Mouse (Mus musculus) embryonic facial prominence, embryonic 13.5 days (tissue): ENCODE data around the gene Adcy2. TPM values are rescaled to one million over a fixed set of nuclear protein-coding genes. Genes with fewer than 3 reads are reported as not detected.

Experiments
- ATAC-seq: fragments of 200-750 bp; cut with Nextera tagmentation; 2 replicates; pipeline ENCODE4 v1.8.0; 2017; ENCODE audit warnings: low read depth; ENCODE audit not compliant: insufficient number of reproducible peaks, insufficient read depth, low FRiP score, low TSS enrichment
- H3K27ac ChIP-seq: fragments of 300-500 bp; sonication (generic); 2 replicates; pipeline ENCODE4 v1.5.1; 2015; ENCODE audit warnings: moderate library complexity, mild to moderate bottlenecking, inconsistent platforms
- H3K27me3 ChIP-seq: fragments of 300-500 bp; sonication (generic); 2 replicates; pipeline ENCODE4 v1.6.1; 2015; ENCODE audit warnings: mild to moderate bottlenecking, inconsistent platforms
- H3K36me3 ChIP-seq: fragments of 300-500 bp; sonication (generic); 2 replicates; pipeline ENCODE4 v1.6.1; 2015; ENCODE audit warnings: mild to moderate bottlenecking, inconsistent platforms
- H3K4me1 ChIP-seq: fragments of 300-500 bp; sonication (generic); 2 replicates; pipeline ENCODE4 v1.6.1; 2015; ENCODE audit warnings: inconsistent platforms
- H3K4me2 ChIP-seq: fragments of 300-500 bp; sonication (generic); 2 replicates; pipeline ENCODE4 v1.6.1; 2015; ENCODE audit warnings: moderate library complexity, mild to moderate bottlenecking, inconsistent platforms
- H3K4me3 ChIP-seq: fragments of 300-500 bp; sonication (generic); 2 replicates; pipeline ENCODE4 v1.5.1; 2015; ENCODE audit warnings: mild to moderate bottlenecking, inconsistent platforms
- H3K9ac ChIP-seq: fragments of 300-500 bp; sonication (generic); 2 replicates; pipeline ENCODE4 v1.6.1; 2015; ENCODE audit warnings: mild to moderate bottlenecking, inconsistent platforms
- H3K9me3 ChIP-seq: fragments of 300-500 bp; sonication (generic); 2 replicates; pipeline ENCODE4 v1.6.1; 2016; ENCODE audit warnings: inconsistent platforms
- WGBS: fragments of 180-500 bp; shearing (Covaris S2); methylation state at CpG from one replicate; pipeline ENCODE4 v1.1.7; 2015; ENCODE audit warnings: mixed read lengths; 5-methylcytosine and 5-hydroxymethylcytosine counted together
- polyA plus RNA-seq: library from polyadenylated mRNA; unstranded; fragments of >200 nt; fragmentation: Nextera tagmentation; extraction: Ambion mirVana; gene quantifications from 2 replicates; pipeline ENCODE4 v1.2.1, GENCODE M21; 2015

Adcy2 gene
- polyA plus RNA-seq = 3.9 and 5.3 TPM in 2 replicates

DNA sequence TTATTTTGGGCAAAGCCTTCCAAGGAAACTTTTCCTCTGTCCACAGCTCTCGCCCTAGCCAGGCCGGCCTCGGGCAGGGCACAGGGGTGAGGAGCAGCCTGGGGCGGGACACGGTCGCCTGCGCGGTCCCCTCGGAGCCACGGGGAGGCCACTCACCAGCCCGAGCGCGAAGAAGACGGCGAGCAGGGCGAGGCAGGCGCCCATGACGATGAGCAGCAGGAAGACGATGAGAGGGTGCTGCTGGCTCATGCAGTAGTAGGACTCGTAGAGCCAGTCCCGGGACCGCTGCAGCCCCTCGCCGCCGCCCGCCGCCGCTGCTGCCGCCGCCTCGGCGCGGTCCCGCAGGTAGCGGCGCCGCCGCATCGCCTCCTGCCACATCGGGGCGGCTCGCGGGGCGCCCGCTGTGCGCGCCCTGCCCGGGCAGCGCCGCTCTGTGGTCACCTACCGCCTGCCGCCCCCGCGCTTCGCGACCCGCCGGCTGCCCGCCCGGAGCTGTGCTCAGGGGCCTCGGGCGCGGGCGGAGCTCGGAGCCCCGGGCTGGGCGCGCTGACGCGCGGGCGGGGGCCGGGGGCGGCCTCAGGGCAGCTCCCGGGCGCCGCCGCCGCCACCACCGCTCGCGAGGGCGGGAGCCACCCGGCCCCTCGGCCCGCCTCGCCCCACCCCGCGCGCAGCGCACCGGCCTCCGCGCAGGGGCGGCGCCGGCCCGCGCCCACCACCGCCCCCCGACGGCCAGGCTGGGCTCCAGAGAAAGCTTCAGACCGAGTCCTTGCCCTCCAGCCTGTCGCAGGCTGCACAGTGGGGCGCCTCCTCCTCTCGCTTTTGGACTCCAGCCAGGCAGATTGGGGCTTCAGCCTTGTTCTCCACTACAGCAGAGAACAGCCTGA lies at the start of gene Adcy2:
Gene Adcy2 (minus strand): TSS at position 624 of the 884 bp plus-strand sequence.
- H3K4me3 ChIP-seq = peak within 1 kb of the TSS; percentile 66
- ATAC-seq = peak; percentile 86
- H3K9me3 ChIP-seq = no peaks in the 10 kb centered on the region
- H3K27ac ChIP-seq = peak within 1 kb of the TSS; percentile 64
- peaks cover 25% of the 10 kb centered on the region for H3K27me3 ChIP-seq
- H3K9ac ChIP-seq = peak within 1 kb of the TSS; percentile 80
- peaks cover 36% of the 10 kb centered on the region for H3K4me1 ChIP-seq
- H3K4me2 ChIP-seq = peak within 1 kb of the TSS; percentile 93
- no peaks in the 10 kb centered on the region for H3K36me3 ChIP-seq
- WGBS = under 1% methylated on average over 84 of the region's 106 CpGs

DNA sequence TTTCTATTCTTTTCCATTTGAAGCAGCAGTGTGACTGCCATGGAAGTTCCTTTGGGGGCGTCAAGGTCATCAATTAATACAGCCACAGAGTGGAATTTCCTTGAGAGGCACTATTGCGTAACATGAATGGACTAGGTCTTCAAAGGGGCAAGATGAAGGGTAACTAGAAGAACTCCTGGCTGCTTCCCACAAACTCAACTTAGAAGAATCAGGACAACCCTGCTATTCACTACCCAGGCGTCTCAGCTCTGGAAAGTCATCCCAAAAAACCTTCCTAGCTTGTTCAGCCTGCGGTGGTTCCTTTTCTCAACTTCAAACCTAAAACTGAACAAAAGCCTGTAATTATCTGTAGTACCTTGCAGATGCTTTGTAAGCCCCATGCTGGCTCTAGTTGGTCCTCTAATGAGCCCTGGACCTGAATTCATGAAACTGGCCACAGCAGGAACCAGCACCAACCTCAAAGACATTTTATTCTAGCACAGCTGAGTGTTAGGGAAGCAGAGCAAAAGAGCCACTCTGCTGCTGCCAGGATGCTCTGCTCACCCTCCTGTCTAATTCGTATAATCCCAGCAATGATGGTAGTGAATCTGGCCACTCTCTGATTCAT lies 37.8 kb upstream of the Adcy2 start:
- no peaks in the 10 kb centered on the region; the same call in 1 of the 2 replicates for H3K9me3 ChIP-seq
- ATAC-seq = no peak
- no peaks in the 10 kb centered on the region for H3K36me3 ChIP-seq
- H3K27ac ChIP-seq = no peak overlapping the region
- no peak overlapping the region for H3K9ac ChIP-seq
- H3K4me1 ChIP-seq = no peaks in the 10 kb centered on the region
- H3K27me3 ChIP-seq = no peaks in the 10 kb centered on the region
- no peak overlapping the region for H3K4me3 ChIP-seq
- H3K4me2 ChIP-seq = no peak overlapping the region
- 84% methylated on average over 5 of the region's 5 CpGs for WGBS

DNA sequence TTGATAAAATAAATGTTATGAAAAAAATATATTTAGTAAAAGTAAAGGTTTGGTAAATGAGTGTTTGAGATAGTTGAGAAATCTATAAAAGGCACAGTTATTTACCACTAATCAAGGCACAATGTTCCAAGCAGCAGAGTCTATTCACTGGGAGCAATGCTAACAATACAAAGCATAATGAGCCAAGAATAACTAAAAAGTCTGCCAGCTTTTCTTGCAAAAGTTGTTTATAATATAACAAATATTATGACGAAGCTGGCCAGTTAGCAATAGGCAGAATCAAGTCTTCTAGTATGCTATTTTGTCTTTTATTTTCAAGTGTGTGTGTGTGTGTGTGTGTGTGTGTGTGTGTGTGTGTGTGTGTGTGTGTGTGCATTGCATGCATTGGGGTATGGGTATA lies 35.3 kb upstream of the Adcy2 start:
- H3K27ac ChIP-seq = no peak overlapping the region
- H3K27me3 ChIP-seq = no peaks in the 10 kb centered on the region
- no peaks in the 10 kb centered on the region for H3K36me3 ChIP-seq
- no peaks in the 10 kb centered on the region for H3K4me1 ChIP-seq
- no peak overlapping the region for H3K9ac ChIP-seq
- no peak overlapping the region for H3K4me2 ChIP-seq
- no peaks in the 10 kb centered on the region for H3K9me3 ChIP-seq
- ATAC-seq = no peak
- no peak overlapping the region for H3K4me3 ChIP-seq
- WGBS = 81% methylated on average over 1 of the region's 1 CpGs

DNA sequence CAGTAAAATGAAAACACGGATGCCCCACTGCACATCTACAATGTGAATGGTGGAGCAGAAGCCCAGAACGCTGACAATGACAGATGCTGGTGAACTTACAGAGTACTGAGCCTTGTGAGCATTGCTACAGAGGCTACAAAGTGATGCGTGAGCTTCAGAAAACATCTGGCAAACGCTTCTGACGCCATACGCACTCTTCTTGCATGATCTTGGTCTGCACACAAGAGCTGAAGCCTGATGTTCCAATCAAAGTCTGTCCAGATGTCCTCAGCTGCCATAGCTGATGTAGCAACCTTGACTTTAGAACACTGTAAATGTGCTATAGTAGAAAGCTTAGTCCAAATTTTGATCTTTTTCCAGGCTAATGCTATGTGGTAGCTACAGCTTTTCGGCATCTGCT lies 34.2 kb upstream of the Adcy2 start:
- no peak overlapping the region for H3K4me3 ChIP-seq
- no peak for ATAC-seq
- no peak overlapping the region for H3K27ac ChIP-seq
- H3K4me2 ChIP-seq = no peak overlapping the region
- no peaks in the 10 kb centered on the region for H3K9me3 ChIP-seq
- no peaks in the 10 kb centered on the region for H3K27me3 ChIP-seq
- 79% methylated on average over 7 of the region's 7 CpGs for WGBS
- H3K36me3 ChIP-seq = no peaks in the 10 kb centered on the region
- H3K9ac ChIP-seq = no peak overlapping the region
- H3K4me1 ChIP-seq = no peaks in the 10 kb centered on the region

DNA sequence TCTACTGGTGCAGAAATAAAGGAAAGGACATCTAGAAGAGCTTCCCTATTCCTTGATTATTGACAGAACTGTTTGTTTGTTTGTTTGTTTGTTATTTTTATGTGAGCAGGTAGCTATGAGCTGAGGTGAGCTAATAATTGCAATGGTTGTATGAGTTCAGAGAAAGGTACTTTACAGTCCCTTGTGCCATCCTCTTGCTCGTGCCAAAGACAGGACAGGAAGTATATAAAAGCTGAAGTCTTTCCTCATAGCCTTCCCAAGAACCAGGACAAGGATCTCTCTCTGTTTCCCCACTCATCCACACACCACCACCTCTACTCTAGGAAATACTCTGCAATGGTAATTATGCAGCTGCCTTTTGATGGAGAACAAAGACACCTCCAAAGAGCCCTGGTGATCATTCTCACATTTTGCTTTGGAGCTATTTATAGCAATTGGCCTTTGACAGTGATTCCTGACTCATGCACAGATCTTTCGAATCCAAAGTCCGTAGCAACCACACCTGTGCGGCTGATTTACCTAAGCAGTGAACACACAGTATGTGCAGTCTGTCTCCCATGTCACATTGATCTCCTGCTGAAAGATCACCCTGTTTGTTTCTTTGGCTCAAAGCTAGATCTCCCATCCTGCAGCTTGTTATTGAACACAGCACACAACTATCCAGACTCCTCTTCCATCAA lies 29.9 kb upstream of the Adcy2 start:
- Histone ChIP-seq H3K9me3 (no peaks in the 10 kb centered on the region), H3K36me3 (no peaks in the 10 kb centered on the region), H3K27me3 (no peaks in the 10 kb centered on the region), H3K9ac (no peak overlapping the region), H3K4me1 (no peaks in the 10 kb centered on the region), H3K27ac (no peak overlapping the region), H3K4me3 (no peak overlapping the region), H3K4me2 (no peak overlapping the region)
- ATAC-seq = no peak
- 79% methylated on average over 4 of the region's 4 CpGs for WGBS

DNA sequence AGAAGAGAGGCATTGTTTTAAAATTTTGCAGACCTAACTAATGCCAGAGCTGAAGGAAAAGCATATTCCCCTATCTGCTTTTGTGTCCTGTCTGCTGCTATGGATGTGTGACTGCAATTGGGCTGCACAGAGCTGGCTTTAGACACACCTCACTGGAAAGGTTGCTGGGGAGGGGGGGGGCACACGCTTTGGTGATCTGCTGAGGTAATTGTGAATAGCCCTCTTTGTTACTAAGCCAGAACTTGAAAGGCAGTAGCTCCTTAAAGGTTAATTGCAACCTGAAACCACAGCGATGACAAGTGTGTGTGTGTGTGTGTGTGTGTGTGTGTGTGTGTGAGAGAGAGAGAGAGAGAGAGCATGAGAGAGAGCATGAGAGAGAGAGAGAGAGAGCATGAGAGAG lies 25.6 kb upstream of the Adcy2 start:
- Histone ChIP-seq H3K9me3 (no peaks in the 10 kb centered on the region), H3K9ac (no peak overlapping the region), H3K4me1 (no peaks in the 10 kb centered on the region), H3K27me3 (no peaks in the 10 kb centered on the region), H3K27ac (no peak overlapping the region), H3K36me3 (no peaks in the 10 kb centered on the region), H3K4me3 (no peak overlapping the region), H3K4me2 (no peak overlapping the region)
- WGBS = 13% methylated on average over 2 of the region's 2 CpGs
- ATAC-seq = no peak

DNA sequence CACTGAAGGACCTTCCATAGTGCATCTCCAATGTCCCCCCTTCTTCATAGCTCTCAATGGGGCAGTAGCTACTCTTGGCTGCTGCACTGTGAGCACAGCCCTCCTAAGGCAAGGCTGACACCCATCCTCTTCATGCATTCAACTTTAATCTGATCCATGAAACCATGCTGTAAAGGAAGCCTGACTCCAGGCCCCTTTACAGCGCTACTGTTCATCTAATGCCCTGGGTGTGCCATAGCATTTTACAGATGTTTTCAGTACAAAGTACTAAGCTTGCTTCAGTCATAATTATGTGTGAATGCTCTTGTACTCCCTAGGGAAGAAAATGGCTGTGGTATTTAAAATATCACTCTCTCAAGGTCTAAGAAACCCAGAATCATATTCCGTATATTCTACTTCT lies 23.9 kb upstream of the Adcy2 start:
- ATAC-seq = no peak
- H3K27me3 ChIP-seq = no peaks in the 10 kb centered on the region
- H3K4me3 ChIP-seq = no peak overlapping the region
- no peaks in the 10 kb centered on the region for H3K36me3 ChIP-seq
- no peaks in the 10 kb centered on the region for H3K4me1 ChIP-seq
- no peak overlapping the region for H3K9ac ChIP-seq
- 81% methylated on average over 2 of the region's 2 CpGs for WGBS
- no peaks in the 10 kb centered on the region for H3K9me3 ChIP-seq
- H3K27ac ChIP-seq = no peak overlapping the region
- H3K4me2 ChIP-seq = no peak overlapping the region

DNA sequence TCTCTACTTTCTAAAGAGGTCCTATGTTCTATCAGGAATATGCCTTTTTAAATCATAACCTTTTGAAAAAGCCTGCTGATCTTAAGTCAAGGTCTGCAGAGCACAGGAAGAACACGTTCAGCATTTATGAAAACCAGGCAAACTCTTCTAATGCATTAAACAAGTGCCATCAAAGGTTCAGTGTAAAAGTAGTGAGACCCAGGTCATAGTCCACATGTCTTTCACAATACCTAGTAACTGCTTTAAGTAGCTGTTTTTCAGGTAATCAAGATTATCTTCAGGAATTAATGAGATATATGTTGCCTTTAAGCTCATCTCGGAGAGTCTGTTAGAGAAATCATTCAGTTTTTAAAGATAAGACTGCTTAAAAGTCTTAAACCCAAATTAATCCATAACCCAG lies 21.2 kb upstream of the Adcy2 start:
- H3K27me3 ChIP-seq = no peaks in the 10 kb centered on the region
- no peak overlapping the region for H3K27ac ChIP-seq
- H3K4me1 ChIP-seq = no peaks in the 10 kb centered on the region
- H3K4me3 ChIP-seq = no peak overlapping the region
- H3K9ac ChIP-seq = no peak overlapping the region
- H3K9me3 ChIP-seq = no peaks in the 10 kb centered on the region
- 67% methylated on average over 2 of the region's 2 CpGs for WGBS
- no peak overlapping the region for H3K4me2 ChIP-seq
- no peak for ATAC-seq
- H3K36me3 ChIP-seq = no peaks in the 10 kb centered on the region

DNA sequence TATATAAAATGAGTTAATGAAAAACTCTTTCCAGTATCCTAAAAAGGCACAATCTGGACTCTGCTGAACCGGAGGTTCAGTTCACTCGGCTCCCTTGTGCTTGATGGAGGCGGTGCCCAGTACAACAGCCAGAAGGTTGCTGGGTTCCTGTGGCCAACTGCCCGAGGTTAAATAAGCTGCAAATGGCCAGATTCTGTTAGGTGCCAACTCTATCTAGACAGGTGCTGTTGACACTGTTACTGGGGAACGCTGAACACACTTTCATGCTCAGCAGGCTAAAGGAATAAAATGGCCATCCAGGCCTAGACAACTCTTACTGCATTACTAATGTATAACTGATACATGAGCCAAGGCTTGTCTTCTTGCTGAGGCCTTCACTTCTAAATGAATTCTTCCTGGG lies 7.6 kb upstream of the Adcy2 start:
- Histone ChIP-seq H3K27ac (no peak overlapping the region), H3K9ac (no peak overlapping the region), H3K4me2 (no peak overlapping the region), H3K9me3 (no peaks in the 10 kb centered on the region), H3K4me1 (no peaks in the 10 kb centered on the region), H3K27me3 (0 out of 2 replicates have a peak, but pooled peaks cover 4% of the 10 kb centered on the region), H3K36me3 (no peaks in the 10 kb centered on the region), H3K4me3 (no peak overlapping the region)
- no peak for ATAC-seq
- 70% methylated on average over 5 of the region's 5 CpGs for WGBS

DNA sequence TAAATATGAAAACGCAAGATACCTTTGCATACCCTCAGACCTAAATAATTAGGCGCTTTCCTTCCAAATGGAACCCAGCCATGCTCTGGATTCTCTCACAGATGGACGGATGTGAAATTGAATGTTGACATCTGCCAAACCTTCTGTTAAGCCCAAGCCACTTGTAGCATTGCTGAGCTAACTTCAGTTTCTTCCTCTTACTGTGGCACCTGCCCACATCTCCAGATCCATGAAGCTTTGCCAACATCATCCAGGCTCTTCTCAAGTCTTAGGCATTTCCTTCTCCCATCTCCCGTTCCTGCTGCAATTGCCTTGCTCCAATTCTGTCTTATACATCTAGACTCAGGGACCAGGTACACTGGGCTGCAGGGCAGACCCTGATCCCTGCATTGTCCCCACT lies 6.8 kb upstream of the Adcy2 start:
- Histone ChIP-seq H3K4me1 (no peaks in the 10 kb centered on the region), H3K4me3 (no peak overlapping the region), H3K27ac (no peak overlapping the region), H3K27me3 (0 out of 2 replicates have a peak, but pooled peaks cover 5% of the 10 kb centered on the region), H3K9ac (no peak overlapping the region), H3K9me3 (no peaks in the 10 kb centered on the region), H3K36me3 (no peaks in the 10 kb centered on the region), H3K4me2 (no peak overlapping the region)
- 81% methylated on average over 4 of the region's 4 CpGs for WGBS
- ATAC-seq = no peak

DNA sequence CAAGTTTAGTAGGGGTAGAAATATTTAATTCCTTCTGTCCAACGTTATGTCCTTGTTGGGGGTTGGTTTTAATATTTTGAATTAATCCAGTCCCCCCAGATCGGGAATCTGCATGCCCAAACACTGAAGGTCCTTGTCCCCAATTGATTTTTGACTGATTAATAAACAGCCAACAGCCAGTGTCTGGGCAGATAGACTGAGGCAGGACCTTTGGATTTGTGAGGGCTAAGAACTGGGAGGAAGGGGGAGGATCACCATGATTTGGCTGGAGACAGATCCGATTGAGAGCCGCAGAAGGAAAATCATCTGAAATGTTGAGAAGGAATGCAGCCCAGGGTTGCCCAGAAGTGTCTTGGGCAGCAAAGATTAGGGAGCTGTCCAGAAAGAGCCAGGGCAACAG lies 5.1 kb upstream of the Adcy2 start:
- ATAC-seq = no peak
- H3K27ac ChIP-seq = no peak overlapping the region
- no peaks in the 10 kb centered on the region for H3K9me3 ChIP-seq
- H3K4me2 ChIP-seq = no peak overlapping the region
- WGBS = 82% methylated on average over 4 of the region's 4 CpGs
- H3K36me3 ChIP-seq = no peaks in the 10 kb centered on the region
- H3K4me3 ChIP-seq = no peak overlapping the region
- no peak overlapping the region for H3K9ac ChIP-seq
- H3K27me3 ChIP-seq = peaks cover 20% of the 10 kb centered on the region
- H3K4me1 ChIP-seq = peaks cover 6% of the 10 kb centered on the region; the same call in 1 of the 2 replicates
